Mouse (Mus musculus): ENCODE measurements around the gene Wdr77. TPM values are rescaled to one million over a fixed set of nuclear protein-coding genes. Genes with fewer than 3 reads are reported as not detected.

The Wdr77 gene
- total RNA-seq, 2 experiments from 2014 or later, result 39.1 to 68.7 TPM

Other genes starting within 250 kb of the Wdr77 start
- 151 and 181 TPM in 2 replicates for gene Rap1a, start 158.0 kb upstream of the Wdr77 start, total RNA-seq (2015)
- 128 and 136 TPM in 2 replicates for gene Rap1a, start 158.0 kb upstream of the Wdr77 start, total RNA-seq (2017)
- 0.81 and 1.4 TPM in 2 replicates for gene Adora3, start 88.5 kb upstream of the Wdr77 start, total RNA-seq (2015)
- gene Adora3, start 88.5 kb upstream of the Wdr77 start, total RNA-seq (2017), result 0.20 TPM in 1 of 2 replicates, not detected in the other
- 0.71 and 1.8 TPM in 2 replicates for gene Tmigd3, start 88.5 kb upstream of the Wdr77 start, total RNA-seq (2015)
- 0.33 and 2.2 TPM in 2 replicates for gene Tmigd3, start 88.5 kb upstream of the Wdr77 start, total RNA-seq (2017)
- 33.1 and 45.9 TPM in 2 replicates for gene I830077J02Rik, start 26.7 kb upstream of the Wdr77 start, total RNA-seq (2015)
- gene I830077J02Rik, start 26.7 kb upstream of the Wdr77 start, total RNA-seq (2017), result 19.2 and 22.3 TPM in 2 replicates
- 472 and 511 TPM in 2 replicates for gene Atp5f1, start 730 bp downstream of the Wdr77 start, total RNA-seq (2015)
- gene Atp5f1, start 730 bp downstream of the Wdr77 start, total RNA-seq (2017), result 494 and 515 TPM in 2 replicates
- 4.0 and 4.5 TPM in 2 replicates for gene Ovgp1, start 14.3 kb downstream of the Wdr77 start, total RNA-seq (2015)
- gene Ovgp1, start 14.3 kb downstream of the Wdr77 start, total RNA-seq (2017), result 1.4 and 1.5 TPM in 2 replicates
- gene Pifo, start 55.3 kb downstream of the Wdr77 start, total RNA-seq (2015), result not detected in 2 replicates
- not detected in 2 replicates for gene Pifo, start 55.3 kb downstream of the Wdr77 start, total RNA-seq (2017)
- 0.89 TPM in 1 of 2 replicates, not detected in the other for gene Chil5, start 73.4 kb downstream of the Wdr77 start, total RNA-seq (2015)
- 0.24 and 0.92 TPM in 2 replicates for gene Chil5, start 73.4 kb downstream of the Wdr77 start, total RNA-seq (2017)
- gene Chia1, start 153.9 kb downstream of the Wdr77 start, total RNA-seq (2015), result not detected in 2 replicates
- gene Chia1, start 153.9 kb downstream of the Wdr77 start, total RNA-seq (2017), result not detected in 2 replicates
- gene Chil3, start 208.2 kb downstream of the Wdr77 start, total RNA-seq (2015), result 167 and 300 TPM in 2 replicates
- gene Chil3, start 208.2 kb downstream of the Wdr77 start, total RNA-seq (2017), result 117 and 201 TPM in 2 replicates